Mouse (Mus musculus): ENCODE measurements around the gene Mblac2. TPM values are rescaled to one million over a fixed set of nuclear protein-coding genes. Genes with fewer than 3 reads are reported as not detected.

Gene Mblac2
- polyA plus RNA-seq, 1 experiment from 2014 or later, result 51.1 TPM

GRCm38 (mm10) chr13:81783405-81784342 lies 72.5 kb downstream of the Mblac2 start:
- Histone ChIP-seq H3K4me2 (replicated peaks) (peak overlapping the region; percentile 80), H3K27ac (peak overlapping the region; percentile 99), H3K4me1 (replicated peaks; ENCODE audit: control insufficient read depth, insufficient read depth, low read length) (peaks cover 21% of the 10 kb centered on the region), H3K4me3 (replicated peaks; ENCODE audit: low read length) (peak overlapping the region; percentile 81), H3K36me3 (replicated peaks; ENCODE audit: control insufficient read depth, insufficient read depth) (peaks cover 16% of the 10 kb centered on the region; the same call in 1 of the 2 replicates), H3K9ac (peak overlapping the region; percentile 88), H3K9me3 (ENCODE audit: control insufficient read depth, low read length) (no peaks in the 10 kb centered on the region), H3K27me3 (ENCODE audit: control insufficient read depth, insufficient read depth, low read length) (no peaks in the 10 kb centered on the region)
- DNase-seq (ENCODE audit: low spot score) (peak; percentile 90), ATAC-seq (ENCODE audit: low FRiP score) (peak; percentile 97)
- under 1% methylated on average over 61 of the region's 62 CpGs for WGBS

DNA sequence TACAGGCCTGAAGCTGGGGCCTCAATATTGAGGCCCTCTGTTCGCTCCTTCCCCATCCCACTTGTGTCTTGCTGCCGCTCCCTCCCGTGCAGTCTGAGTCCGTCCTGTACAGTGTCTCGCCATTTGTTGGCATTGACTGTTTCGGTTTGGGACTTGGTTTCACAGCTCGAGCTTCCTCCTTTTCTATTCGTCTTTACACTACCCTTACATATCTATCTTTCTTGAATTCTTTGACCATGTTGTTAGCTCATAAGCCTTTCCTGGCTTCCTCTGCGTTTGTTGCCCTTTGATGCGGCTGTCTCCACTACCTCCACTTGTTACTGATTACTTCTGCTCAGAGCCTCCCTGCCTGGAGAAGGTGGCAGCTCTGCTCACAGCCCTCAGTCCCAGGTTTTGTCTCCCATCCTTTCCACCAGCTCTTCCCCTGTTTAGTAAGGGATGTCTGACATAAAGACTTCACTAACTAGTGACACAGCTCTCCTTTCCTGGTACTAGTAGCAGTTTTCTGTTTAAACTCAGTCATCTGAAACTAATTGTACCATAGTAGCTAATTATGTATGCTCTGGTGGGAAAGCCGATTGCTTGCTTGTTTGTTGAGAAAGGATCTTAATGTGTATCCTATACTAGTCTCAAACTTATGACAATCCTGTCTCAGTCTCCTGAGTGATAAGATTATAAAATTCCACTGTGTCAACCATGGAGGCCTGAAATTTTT lies 74.8 kb downstream of the Mblac2 start:
- peaks cover 21% of the 10 kb centered on the region for H3K4me1 ChIP-seq (replicated peaks; ENCODE audit: control insufficient read depth, insufficient read depth, low read length)
- DNase-seq (ENCODE audit: low spot score) (no peak), ATAC-seq (ENCODE audit: low FRiP score) (no peak)
- no peaks in the 10 kb centered on the region for H3K9me3 ChIP-seq (ENCODE audit: control insufficient read depth, low read length)
- no peak overlapping the region for H3K4me3 ChIP-seq (replicated peaks; ENCODE audit: low read length)
- H3K27me3 ChIP-seq (ENCODE audit: control insufficient read depth, insufficient read depth, low read length), result no peaks in the 10 kb centered on the region
- H3K36me3 ChIP-seq (replicated peaks; ENCODE audit: control insufficient read depth, insufficient read depth), result peaks cover 33% of the 10 kb centered on the region; the same call in 1 of the 2 replicates
- H3K9ac ChIP-seq, result 0 out of 2 replicates have a peak overlapping the region, but pooled peaks have one; percentile 28
- H3K27ac ChIP-seq, result no peak overlapping the region
- peak overlapping the region; percentile 20; the same call in 1 of the 2 replicates for H3K4me2 ChIP-seq (replicated peaks)
- WGBS, result 71% methylated on average over 11 of the region's 11 CpGs

GRCm38 (mm10) chr13:81790160-81790559 lies 79.0 kb downstream of the Mblac2 start:
- H3K9me3 ChIP-seq (ENCODE audit: control insufficient read depth, low read length), result no peaks in the 10 kb centered on the region
- no peak overlapping the region for H3K27ac ChIP-seq
- H3K9ac ChIP-seq, result no peak overlapping the region
- no peak for ATAC-seq (ENCODE audit: low FRiP score)
- no peak overlapping the region for H3K4me3 ChIP-seq (replicated peaks; ENCODE audit: low read length)
- peaks cover 46% of the 10 kb centered on the region; the same call in 1 of the 2 replicates for H3K36me3 ChIP-seq (replicated peaks; ENCODE audit: control insufficient read depth, insufficient read depth)
- WGBS, result 96% methylated on average over 8 of the region's 8 CpGs
- DNase-seq (ENCODE audit: low spot score), result no peak
- H3K4me2 ChIP-seq (replicated peaks), result no peak overlapping the region
- no peaks in the 10 kb centered on the region for H3K27me3 ChIP-seq (ENCODE audit: control insufficient read depth, insufficient read depth, low read length)
- peaks cover 12% of the 10 kb centered on the region for H3K4me1 ChIP-seq (replicated peaks; ENCODE audit: control insufficient read depth, insufficient read depth, low read length)

DNA sequence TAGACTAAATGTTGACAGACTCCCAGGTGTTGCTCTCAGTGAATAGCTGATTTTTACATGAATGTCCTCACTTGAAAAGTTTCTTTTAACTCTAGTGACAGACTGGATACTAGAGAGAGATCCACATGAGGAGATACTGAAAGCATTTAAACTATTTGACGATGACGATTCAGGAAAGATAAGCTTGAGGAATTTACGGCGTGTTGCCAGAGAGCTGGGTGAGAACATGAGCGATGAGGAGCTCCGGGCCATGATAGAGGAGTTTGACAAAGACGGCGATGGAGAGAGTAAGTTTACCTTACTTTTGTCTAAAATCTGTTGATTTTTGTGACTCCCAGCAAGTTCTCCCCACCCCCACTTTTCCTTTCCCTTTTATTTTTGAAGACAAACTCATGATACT lies 80.7 kb downstream of the Mblac2 start:
- ATAC-seq (ENCODE audit: low FRiP score) (no peak), DNase-seq (ENCODE audit: low spot score) (no peak)
- Histone ChIP-seq H3K9me3 (ENCODE audit: control insufficient read depth, low read length) (no peaks in the 10 kb centered on the region), H3K4me3 (replicated peaks; ENCODE audit: low read length) (no peak overlapping the region), H3K9ac (no peak overlapping the region), H3K4me1 (replicated peaks; ENCODE audit: control insufficient read depth, insufficient read depth, low read length) (no peaks in the 10 kb centered on the region), H3K27me3 (ENCODE audit: control insufficient read depth, insufficient read depth, low read length) (no peaks in the 10 kb centered on the region), H3K36me3 (replicated peaks; ENCODE audit: control insufficient read depth, insufficient read depth) (peaks cover 44% of the 10 kb centered on the region; the same call in 1 of the 2 replicates), H3K4me2 (replicated peaks) (no peak overlapping the region), H3K27ac (no peak overlapping the region)
- WGBS, result 93% methylated on average over 8 of the region's 8 CpGs

DNA sequence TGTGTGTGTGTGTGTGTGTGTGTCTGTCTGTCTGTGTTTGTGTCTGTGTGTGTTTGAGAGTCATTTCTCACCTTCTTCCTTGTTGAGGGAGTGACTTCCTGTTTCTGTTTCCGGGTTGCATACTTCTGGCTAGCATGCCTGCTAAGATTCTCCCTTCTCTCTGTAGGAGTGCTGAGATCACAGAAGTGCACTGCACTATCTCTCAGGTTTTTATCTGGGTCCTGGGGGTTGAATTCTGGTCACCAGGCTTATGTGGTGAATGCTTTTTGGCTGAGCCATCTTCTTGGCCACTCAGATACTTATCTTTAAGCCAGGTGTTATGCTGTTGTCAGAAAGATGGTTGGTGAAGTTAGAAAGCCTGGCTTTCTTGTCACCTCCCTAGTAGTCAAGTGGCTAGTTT lies 82.7 kb downstream of the Mblac2 start:
- Histone ChIP-seq H3K27ac (no peak overlapping the region), H3K4me1 (replicated peaks; ENCODE audit: control insufficient read depth, insufficient read depth, low read length) (no peaks in the 10 kb centered on the region), H3K27me3 (ENCODE audit: control insufficient read depth, insufficient read depth, low read length) (no peaks in the 10 kb centered on the region), H3K36me3 (replicated peaks; ENCODE audit: control insufficient read depth, insufficient read depth) (peaks cover 36% of the 10 kb centered on the region; the same call in 1 of the 2 replicates), H3K9ac (no peak overlapping the region), H3K4me2 (replicated peaks) (no peak overlapping the region), H3K4me3 (replicated peaks; ENCODE audit: low read length) (no peak overlapping the region), H3K9me3 (ENCODE audit: control insufficient read depth, low read length) (no peaks in the 10 kb centered on the region)
- DNase-seq (ENCODE audit: low spot score) (no peak), ATAC-seq (ENCODE audit: low FRiP score) (no peak)
- WGBS, result 77% methylated on average over 1 of the region's 1 CpGs

DNA sequence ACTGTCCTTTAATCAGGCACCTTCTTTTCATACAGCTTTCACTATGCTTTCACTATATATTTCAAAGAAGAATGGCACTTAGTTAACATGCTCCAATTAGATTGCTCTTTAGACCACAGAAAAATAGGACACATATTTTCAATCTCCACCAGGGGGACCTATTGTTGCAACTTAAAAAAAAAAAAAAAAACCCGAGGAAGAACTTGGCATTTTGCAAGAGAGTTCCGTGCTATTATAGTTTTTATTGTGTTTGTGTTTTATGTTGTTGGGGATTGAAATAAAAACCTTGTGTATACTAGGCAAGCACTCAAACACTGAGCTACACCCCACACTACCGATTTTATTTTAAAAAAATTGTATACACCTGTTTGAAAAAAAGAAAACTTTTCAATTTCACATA lies 90.0 kb downstream of the Mblac2 start:
- ATAC-seq (ENCODE audit: low FRiP score) (no peak), DNase-seq (ENCODE audit: low spot score) (peak; percentile 34)
- Histone ChIP-seq H3K27ac (no peak overlapping the region), H3K9me3 (ENCODE audit: control insufficient read depth, low read length) (no peaks in the 10 kb centered on the region), H3K4me3 (replicated peaks; ENCODE audit: low read length) (no peak overlapping the region), H3K27me3 (ENCODE audit: control insufficient read depth, insufficient read depth, low read length) (no peaks in the 10 kb centered on the region), H3K36me3 (replicated peaks; ENCODE audit: control insufficient read depth, insufficient read depth) (peaks cover 9% of the 10 kb centered on the region; the same call in 1 of the 2 replicates), H3K9ac (no peak overlapping the region), H3K4me2 (replicated peaks) (no peak overlapping the region), H3K4me1 (replicated peaks; ENCODE audit: control insufficient read depth, insufficient read depth, low read length) (no peaks in the 10 kb centered on the region)
- 50% methylated on average over 3 of the region's 3 CpGs for WGBS

Other genes with a start within 250 kb of the Mblac2 start
- 9.8 and 13.2 TPM in 2 replicates for gene Adgrv1, start 78.2 kb upstream of the Mblac2 start, polyA plus RNA-seq (2014; fragmentation: Nextera tagmentation; extraction: Ambion mirVana)
- 23.8 and 24.5 TPM in 2 replicates for gene Lysmd3, start 53.7 kb upstream of the Mblac2 start, polyA plus RNA-seq (2014; fragmentation: Nextera tagmentation; extraction: Ambion mirVana)
- 3.8 and 5.0 TPM in 2 replicates for gene Polr3g, start 328 bp upstream of the Mblac2 start, polyA plus RNA-seq (2014; fragmentation: Nextera tagmentation; extraction: Ambion mirVana)
- gene Cetn3, start 71.7 kb downstream of the Mblac2 start, polyA plus RNA-seq (2014; fragmentation: Nextera tagmentation; extraction: Ambion mirVana), result 232 and 250 TPM in 2 replicates

All from hindbrain, embryonic 14.5 days (tissue).